Mouse (Mus musculus): ENCODE measurements around the gene Atg13. TPM values are rescaled to one million over a fixed set of nuclear protein-coding genes. Genes with fewer than 3 reads are reported as not detected.

Atg13 gene
- 7.3 and 8.5 TPM in 2 replicates for total RNA-seq (2012; rRNA removed)
- total RNA-seq (2014; rRNA removed) = 5.8 and 6.0 TPM in 2 replicates
- polyA plus RNA-seq (2012; ENCODE audit: insufficient read length, low read depth) = 18.0 and 20.7 TPM in 2 replicates

GRCm38 (mm10) chr2:91710272-91711234 lies at the start of gene Atg13, which contains the start of gene Harbi1:
Gene Atg13 (minus strand): TSS chr2:91710576.
Gene Harbi1 (plus strand): TSS chr2:91710852.
- in situ Hi-C loops (cut with MboI; ENCODE audit: low pct_ligation_motif_present, low pct_unique_long_range_greater_than_20kb, low sequenced_read_pairs) = no loop called here
- peak within 1 kb of the TSS; percentile 92 for H3K4me2 ChIP-seq (ENCODE audit: insufficient read depth, low read depth, poor library complexity, severe bottlenecking)
- peaks cover 5 to 29% of the 10 kb centered on the region in 2 experiments for H3K4me1 ChIP-seq (ENCODE audit: control insufficient read depth in 1 of 2, insufficient read depth in 2 of 2)
- DNase-seq (ENCODE audit: extremely low read depth) = peak; percentile 83
- no peaks in the 10 kb centered on the region for H3K9me3 ChIP-seq (replicated peaks; ENCODE audit: low read length)
- H3K27ac ChIP-seq (ENCODE audit: insufficient read depth, low read depth) = peak within 1 kb of the TSS; percentile 64
- H3K36me3 ChIP-seq (replicated peaks in 1 of 2; ENCODE audit: control insufficient read depth in 1 of 2, insufficient read depth in 1 of 2, low read length in 1 of 2) = peaks cover 3 to 11% of the 10 kb centered on the region in 2 experiments
- peaks cover 18% of the 10 kb centered on the region for H3K79me2 ChIP-seq (replicated peaks; ENCODE audit: control insufficient read depth, extremely low read depth, insufficient read depth, poor library complexity, severe bottlenecking)
- no peaks in the 10 kb centered on the region for H3K27me3 ChIP-seq (replicated peaks)
- peak within 1 kb of the TSS; percentile 92 for H3K9ac ChIP-seq (ENCODE audit: insufficient read depth, low read depth)
- H3K4me3 ChIP-seq (replicated peaks in 1 of 3; ENCODE audit: low read depth in 2 of 3, low read length in 2 of 3, poor library complexity in 1 of 3) = peak within 1 kb of the TSS; percentile 74 to 95 (median 89)
- dilution Hi-C loops (cut with MboI; ENCODE audit: extremely low pct_ligation_motif_present, extremely low pct_unique_long_range_greater_than_20kb, low sequenced_read_pairs) = no loop called here
- TF ChIP-seq USF1 (IDR thresholded peaks at IDR 0.05; ENCODE audit: low read depth, low read length) = no peak
- TF ChIP-seq POLR2AphosphoS2 (IDR thresholded peaks at IDR 0.05; ENCODE audit: low read depth, low read length) = peak; percentile 68; the same call in 1 of the 2 replicates
- TF ChIP-seq MAZ (IDR thresholded peaks at IDR 0.05; ENCODE audit: low read depth, low read length) = peak; percentile 86; the same call in 1 of the 2 replicates
- TF ChIP-seq POLR2A (IDR thresholded peaks at IDR 0.05; ENCODE audit: low read depth, low read length) = peak; percentile 86
- no peak for TF ChIP-seq EP300 (IDR thresholded peaks at IDR 0.05; ENCODE audit: low read length)
- TF ChIP-seq ELF1 (IDR thresholded peaks at IDR 0.05; ENCODE audit: low read depth, low read length) = peak; percentile 91
- no peak for TF ChIP-seq E2F4 (IDR thresholded peaks at IDR 0.05; ENCODE audit: insufficient replicate concordance, low read depth, low read length)
- TF ChIP-seq HCFC1 (IDR thresholded peaks at IDR 0.05; ENCODE audit: low read depth, low read length) = peak; percentile 93
- no peak; the same call in 1 of the 2 replicates for TF ChIP-seq RAD21 (IDR thresholded peaks at IDR 0.05; ENCODE audit: low read depth, low read length)
- TF ChIP-seq ZKSCAN1 (IDR thresholded peaks at IDR 0.05; ENCODE audit: borderline replicate concordance, low read depth, low read length) = no peak
- TF ChIP-seq CHD1 (IDR thresholded peaks at IDR 0.05; ENCODE audit: low read depth, low read length) = no peak
- no peak for TF ChIP-seq USF2 (conservative IDR thresholded peaks at IDR 0.05; ENCODE audit: low read depth, low read length)
- peak; percentile 77 for TF ChIP-seq BHLHE40 (IDR thresholded peaks at IDR 0.05; ENCODE audit: low read depth, low read length)
- 0 out of 2 replicates have a peak, but pooled peaks have one; percentile 22 for TF ChIP-seq JUND (conservative IDR thresholded peaks at IDR 0.05; ENCODE audit: low read depth, low read length)
- TF ChIP-seq TCF12 (IDR thresholded peaks at IDR 0.05; ENCODE audit: low read depth, low read length) = peak; percentile 59
- peak; percentile 83 for TF ChIP-seq NELFE (IDR thresholded peaks at IDR 0.05; ENCODE audit: low read depth, low read length)
- peak; percentile 29; the same call in 1 of the 2 replicates for TF ChIP-seq IRF4 (IDR thresholded peaks at IDR 0.05; ENCODE audit: low read depth, low read length)
- 0 out of 2 replicates have a peak, but pooled peaks have one; percentile 64 for TF ChIP-seq KAT2A (IDR thresholded peaks at IDR 0.05; ENCODE audit: insufficient replicate concordance, low read length)
- 0 out of 2 replicates have a peak, but pooled peaks have one; percentile 60 for TF ChIP-seq ZMIZ1 (IDR thresholded peaks at IDR 0.05; ENCODE audit: low read depth, low read length)
- TF ChIP-seq SIN3A (IDR thresholded peaks at IDR 0.05; ENCODE audit: low read length) = peak; percentile 97
- TF ChIP-seq MYC (IDR thresholded peaks at IDR 0.05; ENCODE audit: low read depth, low read length) = 0 out of 2 replicates have a peak, but pooled peaks have one; percentile 14
- no peak for TF ChIP-seq ZNF384 (IDR thresholded peaks at IDR 0.05; ENCODE audit: low read depth, low read length)
- peak; percentile 44; the same call in 1 of the 2 replicates for TF ChIP-seq ETS1 (conservative IDR thresholded peaks at IDR 0.05; ENCODE audit: low read depth, low read length)
- peak; percentile 76 for TF ChIP-seq MAX (IDR thresholded peaks at IDR 0.05; ENCODE audit: low read length)
- no peak for TF ChIP-seq JUN (IDR thresholded peaks at IDR 0.05; ENCODE audit: insufficient read depth, low read depth, low read length)
- peak; percentile 70 for TF ChIP-seq TBP (conservative IDR thresholded peaks at IDR 0.05; ENCODE audit: low read depth, low read length)
- TF ChIP-seq RCOR1 (conservative IDR thresholded peaks at IDR 0.05; ENCODE audit: low read depth, low read length) = no peak; the same call in 1 of the 2 replicates
- peak; percentile 74 for TF ChIP-seq NRF1 (IDR thresholded peaks at IDR 0.05; ENCODE audit: low read depth, low read length)
- no peak for TF ChIP-seq UBTF (IDR thresholded peaks at IDR 0.05; ENCODE audit: low read depth, low read length)
- TF ChIP-seq MXI1 (IDR thresholded peaks at IDR 0.05; ENCODE audit: low read depth, low read length) = peak; percentile 88
- TF ChIP-seq ZC3H11A (IDR thresholded peaks at IDR 0.05; ENCODE audit: low read depth, low read length) = peak; percentile 100
- TF ChIP-seq CTCF (conservative IDR thresholded peaks at IDR 0.05 in 1 of 2, IDR thresholded peaks at IDR 0.05 in 1 of 2; ENCODE audit: low read depth in 2 of 2, low read length in 2 of 2) = 0 out of 4 replicates have a peak, but pooled peaks of 1 of the 2 experiments have one; percentile 1
- TF ChIP-seq SMC3 (IDR thresholded peaks at IDR 0.05; ENCODE audit: low read depth, low read length) = no peak
- peak; percentile 50; the same call in 1 of the 2 replicates for TF ChIP-seq MEF2A (IDR thresholded peaks at IDR 0.05; ENCODE audit: borderline replicate concordance, low read depth, low read length)
- TF ChIP-seq MAFK (IDR thresholded peaks at IDR 0.05; ENCODE audit: insufficient replicate concordance, low read length) = no peak
- no peak for TF ChIP-seq GABPA (IDR thresholded peaks at IDR 0.05; ENCODE audit: insufficient replicate concordance, low read depth, low read length)
